Mouse (Mus musculus): ENCODE data around the gene Scube2.

Scube2 gene

GRCm38 (mm10) chr7:109850531-109850930, 14.9 kb downstream of the Scube2 start:
- DNase-seq (ENCODE audit: low spot score): no peak

GRCm38 (mm10) chr7:109849750-109850434, 15.6 kb downstream of the Scube2 start:
- no peak for DNase-seq (ENCODE audit: low spot score)

- DNase-seq (ENCODE audit: low spot score): no peak
Measured at GRCm38 (mm10) chr7:109848867-109849733, 16.4 kb downstream of the Scube2 start.

GRCm38 (mm10) chr7:109844100-109844499, 21.4 kb downstream of the Scube2 start:
- no peak for DNase-seq (ENCODE audit: low spot score)

GRCm38 (mm10) chr7:109841618-109842418, 23.7 kb downstream of the Scube2 start:
- DNase-seq (ENCODE audit: low spot score): no peak

GRCm38 (mm10) chr7:109841031-109841430, 24.4 kb downstream of the Scube2 start:
- no peak for DNase-seq (ENCODE audit: low spot score)

GRCm38 (mm10) chr7:109838613-109839012, 26.9 kb downstream of the Scube2 start:
- DNase-seq (ENCODE audit: low spot score): no peak

- DNase-seq (ENCODE audit: low spot score): no peak
Measured at GRCm38 (mm10) chr7:109837651-109838050, 27.8 kb downstream of the Scube2 start.

GRCm38 (mm10) chr7:109834894-109835293, 30.6 kb downstream of the Scube2 start:
- no peak for DNase-seq (ENCODE audit: low spot score)

- peak; percentile 18 for DNase-seq (ENCODE audit: low spot score)
Measured at GRCm38 (mm10) chr7:109831376-109831775, 34.1 kb downstream of the Scube2 start.

- DNase-seq (ENCODE audit: low spot score): peak; percentile 40
Measured at GRCm38 (mm10) chr7:109826911-109827310, 38.6 kb downstream of the Scube2 start.

GRCm38 (mm10) chr7:109825293-109825692, 40.2 kb downstream of the Scube2 start:
- DNase-seq (ENCODE audit: low spot score): peak; percentile 30

- no peak for DNase-seq (ENCODE audit: low spot score)
Measured at GRCm38 (mm10) chr7:109818600-109818999, 46.9 kb downstream of the Scube2 start.

GRCm38 (mm10) chr7:109817954-109818353, 47.5 kb downstream of the Scube2 start:
- DNase-seq (ENCODE audit: low spot score): no peak

- no peak for DNase-seq (ENCODE audit: low spot score)
Measured at GRCm38 (mm10) chr7:109813330-109814140, 51.9 kb downstream of the Scube2 start.

GRCm38 (mm10) chr7:109807616-109808485, 57.6 kb downstream of the Scube2 start:
- DNase-seq (ENCODE audit: low spot score): no peak

GRCm38 (mm10) chr7:109804843-109805242, 60.6 kb downstream of the Scube2 start:
- peak; percentile 61 for DNase-seq (ENCODE audit: low spot score)

GRCm38 (mm10) chr7:109804355-109804754, 61.1 kb downstream of the Scube2 start:
- no peak for DNase-seq (ENCODE audit: low spot score)

- DNase-seq (ENCODE audit: low spot score): no peak
Measured at GRCm38 (mm10) chr7:109803516-109803915, 62.0 kb downstream of the Scube2 start.

GRCm38 (mm10) chr7:109800626-109801025, 64.9 kb downstream of the Scube2 start:
- DNase-seq (ENCODE audit: low spot score): no peak

GRCm38 (mm10) chr7:109799168-109799567, 66.3 kb downstream of the Scube2 start:
- DNase-seq (ENCODE audit: low spot score): peak; percentile 57

All from lung, postnatal 25 days (tissue).